Mouse (Mus musculus) embryonic fibroblast, embryonic 13.5 days (primary cell): ENCODE data around the gene Cers1.

Source experiments
- CTCF ChIP-seq: IDR thresholded peaks from 2 replicates; pipeline ENCODE4 v1.5.1; 2011; ENCODE audit warnings: mild to moderate bottlenecking, control low read depth, low read length, moderate library complexity, borderline replicate concordance; ENCODE audit not compliant: insufficient read depth
- POLR2A ChIP-seq: IDR thresholded peaks from 2 replicates; pipeline ENCODE4 v1.6.1; 2011; ENCODE audit warnings: low read depth, mild to moderate bottlenecking, control low read depth, low read length, moderate library complexity

- TF ChIP-seq CTCF: no peak
- TF ChIP-seq POLR2A: no peak
Observed at GRCm38 (mm10) chr8:70361484-70362032, 46.0 kb downstream of the Cers1 start.
